Mouse (Mus musculus): ENCODE measurements around the gene Fbxo40.

Fbxo40 gene

GRCm38 (mm10) chr16:36989999-36990625 is at the start of gene Fbxo40:
Fbxo40 (minus strand) TSS chr16:36990467.
- DNase-seq (ENCODE audit: low read depth) = no peak

- DNase-seq (ENCODE audit: low read depth) = no peak
Observed at GRCm38 (mm10) chr16:37034751-37035150, 44.5 kb upstream of the Fbxo40 start.

- no peak for DNase-seq (ENCODE audit: low read depth)
Observed at GRCm38 (mm10) chr16:37031996-37032395, 41.7 kb upstream of the Fbxo40 start.

GRCm38 (mm10) chr16:37027581-37027980 is 37.3 kb upstream of the Fbxo40 start:
- no peak for DNase-seq (ENCODE audit: low read depth)

GRCm38 (mm10) chr16:37012336-37012735 is 22.1 kb upstream of the Fbxo40 start:
- no peak for DNase-seq (ENCODE audit: low read depth)

- no peak for DNase-seq (ENCODE audit: low read depth)
Observed at GRCm38 (mm10) chr16:37011922-37012289, 21.6 kb upstream of the Fbxo40 start.

GRCm38 (mm10) chr16:37011061-37011921 is 21.0 kb upstream of the Fbxo40 start, which contains the start of gene Polq:
Polq (plus strand) TSS chr16:37011786.
- peak; percentile 95 for DNase-seq (ENCODE audit: low read depth)

- peak; percentile 63 for DNase-seq (ENCODE audit: low read depth)
Observed at GRCm38 (mm10) chr16:37010370-37010769, 20.1 kb upstream of the Fbxo40 start.

GRCm38 (mm10) chr16:37009262-37009661 is 19.0 kb upstream of the Fbxo40 start:
- no peak for DNase-seq (ENCODE audit: low read depth)

- DNase-seq (ENCODE audit: low read depth) = no peak
Observed at GRCm38 (mm10) chr16:36999366-36999972, 9.2 kb upstream of the Fbxo40 start.

- DNase-seq (ENCODE audit: low read depth) = no peak
Observed at GRCm38 (mm10) chr16:36997650-36998049, 7.4 kb upstream of the Fbxo40 start.

GRCm38 (mm10) chr16:36989493-36989892 is 774 bp downstream of the Fbxo40 start:
- DNase-seq (ENCODE audit: low read depth) = no peak

GRCm38 (mm10) chr16:36988066-36988465 is 2.2 kb downstream of the Fbxo40 start:
- no peak for DNase-seq (ENCODE audit: low read depth)

- DNase-seq (ENCODE audit: low read depth) = no peak
Observed at GRCm38 (mm10) chr16:36987399-36987798, 2.9 kb downstream of the Fbxo40 start.

- DNase-seq (ENCODE audit: low read depth) = peak; percentile 29
Observed at GRCm38 (mm10) chr16:36985636-36986042, 4.6 kb downstream of the Fbxo40 start.

- no peak for DNase-seq (ENCODE audit: low read depth)
Observed at GRCm38 (mm10) chr16:36983796-36984195, 6.5 kb downstream of the Fbxo40 start.

- no peak for DNase-seq (ENCODE audit: low read depth)
Observed at GRCm38 (mm10) chr16:36979127-36979526, 11.1 kb downstream of the Fbxo40 start.

GRCm38 (mm10) chr16:36963415-36963814 is 26.9 kb downstream of the Fbxo40 start:
- DNase-seq (ENCODE audit: low read depth) = no peak

GRCm38 (mm10) chr16:36955106-36955505 is 35.2 kb downstream of the Fbxo40 start:
- DNase-seq (ENCODE audit: low read depth) = no peak

- DNase-seq (ENCODE audit: low read depth) = no peak
Observed at GRCm38 (mm10) chr16:36951029-36951428, 39.2 kb downstream of the Fbxo40 start.

GRCm38 (mm10) chr16:36949614-36950336 is 40.5 kb downstream of the Fbxo40 start:
- DNase-seq (ENCODE audit: low read depth) = no peak

- DNase-seq (ENCODE audit: low read depth) = no peak
Observed at GRCm38 (mm10) chr16:36947646-36948197, 42.5 kb downstream of the Fbxo40 start.

Data from c-Kit-positive CD71-negative TER-119-negative erythroid progenitor cells, embryonic 14.5 days (primary cell).